Mouse (Mus musculus) bone marrow, adult 2 months (tissue): ENCODE results near the gene P2ry10b.

Experiments
- CTCF ChIP-seq: fragments of 200-500 bp; IDR thresholded peaks from 2 replicates; pipeline ENCODE4 v1.5.1; 2011; ENCODE audit warnings: low read length, control low read depth; ENCODE audit not compliant: control insufficient read depth, insufficient read depth
- POLR2A ChIP-seq: fragments of 200-500 bp; IDR thresholded peaks from 2 replicates; pipeline ENCODE4 v1.6.1; 2011; ENCODE audit warnings: low read depth, mild to moderate bottlenecking, control low read depth, low read length, borderline replicate concordance; ENCODE audit not compliant: control insufficient read depth

GRCm38 (mm10) chrX:107160496-107160895, 11.8 kb downstream of the P2ry10b start:
- TF ChIP-seq CTCF, result no peak; the same call in 1 of the 2 replicates
- TF ChIP-seq POLR2A, result no peak
